Mouse (Mus musculus) small intestine, adult 2 months (tissue): Measurements from ENCODE around the gene Il31.

Source experiments
- CTCF ChIP-seq: fragments of 200-500 bp; IDR thresholded peaks from 2 replicates; pipeline ENCODE4 v1.5.1; 2012; ENCODE audit warnings: low read depth, mild to moderate bottlenecking, control low read depth, inconsistent platforms, low read length, moderate library complexity, mixed read lengths; ENCODE audit not compliant: insufficient replicate concordance, insufficient read length; ENCODE audit errors: extremely low read depth
- POLR2A ChIP-seq: fragments of 200-500 bp; IDR thresholded peaks from 2 replicates; pipeline ENCODE4 v1.6.1; 2012; ENCODE audit warnings: low read depth, mild to moderate bottlenecking, control low read depth, inconsistent platforms, low read length, moderate library complexity

- TF ChIP-seq CTCF (no peak), POLR2A (no peak)
Observed at GRCm38 (mm10) chr5:123451886-123452285, 37.4 kb downstream of the Il31 start.
